Mouse (Mus musculus) limb, embryonic 15.5 days (tissue): ENCODE data around the gene Gm7534. TPM values are rescaled to one million over a fixed set of nuclear protein-coding genes. Genes with fewer than 3 reads are reported as not detected.

Source experiments
- ATAC-seq: fragments of 200-750 bp; cut with Nextera tagmentation; 2 replicates; pipeline ENCODE4 v1.8.0; 2017; ENCODE audit warnings: low read depth, moderate TSS enrichment; ENCODE audit not compliant: insufficient number of reproducible peaks, low FRiP score, low TSS enrichment
- H3K27ac ChIP-seq: fragments of 300-500 bp; sonication (generic); 2 replicates; pipeline ENCODE4 v1.5.1; 2015; ENCODE audit warnings: moderate library complexity, mild to moderate bottlenecking, inconsistent platforms
- H3K27me3 ChIP-seq: fragments of 300-500 bp; sonication (generic); 2 replicates; pipeline ENCODE4 v1.6.1; 2015; ENCODE audit warnings: inconsistent platforms
- H3K36me3 ChIP-seq: fragments of 300-500 bp; sonication (generic); 2 replicates; pipeline ENCODE4 v1.6.1; 2015; ENCODE audit warnings: inconsistent platforms
- H3K4me1 ChIP-seq: fragments of 300-500 bp; sonication (generic); 2 replicates; pipeline ENCODE4 v1.6.1; 2015; ENCODE audit warnings: inconsistent platforms
- H3K4me2 ChIP-seq: fragments of 300-500 bp; sonication (generic); 2 replicates; pipeline ENCODE4 v1.6.1; 2015; ENCODE audit warnings: mild to moderate bottlenecking, inconsistent platforms
- H3K4me3 ChIP-seq: fragments of 300-500 bp; sonication (generic); 2 replicates; pipeline ENCODE4 v1.5.1; 2015; ENCODE audit warnings: mild to moderate bottlenecking, inconsistent platforms
- H3K9ac ChIP-seq: fragments of 300-500 bp; sonication (generic); 2 replicates; pipeline ENCODE4 v1.6.1; 2015; ENCODE audit warnings: inconsistent platforms
- H3K9me3 ChIP-seq: fragments of 300-500 bp; sonication (generic); 2 replicates; pipeline ENCODE4 v1.6.1; 2016; ENCODE audit warnings: inconsistent platforms
- WGBS: fragments of 180-500 bp; shearing (Covaris S2); methylation state at CpG from one replicate; pipeline ENCODE4 v1.1.7; 2015; 5-methylcytosine and 5-hydroxymethylcytosine counted together
- polyA plus RNA-seq: library from polyadenylated mRNA; unstranded; fragments of >200 nt; fragmentation: Nextera tagmentation; extraction: Ambion mirVana; gene quantifications from 2 replicates; pipeline ENCODE4 v1.2.1, GENCODE M21; 2015

Gm7534 gene
- polyA plus RNA-seq, 1 experiment from 2014 or later = not detected

- H3K9me3 ChIP-seq = no peaks in the 10 kb centered on the region
- no peak overlapping the region for H3K27ac ChIP-seq
- peak overlapping the region; percentile 35 for H3K4me3 ChIP-seq
- no peak overlapping the region for H3K9ac ChIP-seq
- peak overlapping the region; percentile 50 for H3K4me2 ChIP-seq
- H3K4me1 ChIP-seq = peaks cover 17% of the 10 kb centered on the region
- no peaks in the 10 kb centered on the region for H3K36me3 ChIP-seq
- no peak for ATAC-seq
- WGBS = 13% methylated on average over 10 of the region's 10 CpGs
- peaks cover 17% of the 10 kb centered on the region for H3K27me3 ChIP-seq
These were observed 35.9 kb upstream of the Gm7534 start for GRCm38 (mm10) chr4:134238686-134239085.

- no peak for ATAC-seq
- peak within 1 kb of the TSS; percentile 50 for H3K4me2 ChIP-seq
- H3K27me3 ChIP-seq = peaks cover 17% of the 10 kb centered on the region
- 2% methylated on average over 18 of the region's 18 CpGs for WGBS
- H3K36me3 ChIP-seq = no peaks in the 10 kb centered on the region
- H3K27ac ChIP-seq = peak within 1 kb of the TSS; percentile 17; the same call in 1 of the 2 replicates
- H3K9ac ChIP-seq = 0 out of 2 replicates have a peak within 1 kb of the TSS, but pooled peaks have one; percentile 14
- peak within 1 kb of the TSS; percentile 35 for H3K4me3 ChIP-seq
- H3K4me1 ChIP-seq = peaks cover 17% of the 10 kb centered on the region
- H3K9me3 ChIP-seq = no peaks in the 10 kb centered on the region
These were observed 35.5 kb upstream of the Gm7534 start, which contains the start of gene Cnksr1 for GRCm38 (mm10) chr4:134238279-134238651. TSS of gene Cnksr1 (minus strand) at chr4:134238399.

GRCm38 (mm10) chr4:134237582-134238278, 34.9 kb upstream of the Gm7534 start:
- peaks cover 17% of the 10 kb centered on the region for H3K4me1 ChIP-seq
- peak overlapping the region; percentile 35 for H3K4me3 ChIP-seq
- H3K4me2 ChIP-seq = peak overlapping the region; percentile 50
- peak overlapping the region; percentile 17; the same call in 1 of the 2 replicates for H3K27ac ChIP-seq
- peak; percentile 53; the same call in 1 of the 2 replicates for ATAC-seq
- no peaks in the 10 kb centered on the region for H3K9me3 ChIP-seq
- H3K36me3 ChIP-seq = no peaks in the 10 kb centered on the region
- H3K27me3 ChIP-seq = peaks cover 17% of the 10 kb centered on the region
- 13% methylated on average over 19 of the region's 19 CpGs for WGBS
- 0 out of 2 replicates have a peak overlapping the region, but pooled peaks have one; percentile 14 for H3K9ac ChIP-seq

GRCm38 (mm10) chr4:134234876-134235275, 32.1 kb upstream of the Gm7534 start:
- Histone ChIP-seq H3K4me3 (no peak overlapping the region), H3K27me3 (peaks cover 17% of the 10 kb centered on the region), H3K4me2 (no peak overlapping the region), H3K9me3 (no peaks in the 10 kb centered on the region), H3K27ac (no peak overlapping the region), H3K9ac (no peak overlapping the region), H3K36me3 (no peaks in the 10 kb centered on the region), H3K4me1 (peaks cover 17% of the 10 kb centered on the region)
- 77% methylated on average over 5 of the region's 5 CpGs for WGBS
- no peak for ATAC-seq

- Histone ChIP-seq H3K36me3 (no peaks in the 10 kb centered on the region), H3K27me3 (no peaks in the 10 kb centered on the region), H3K4me1 (no peaks in the 10 kb centered on the region), H3K9ac (no peak overlapping the region), H3K9me3 (no peaks in the 10 kb centered on the region), H3K27ac (no peak overlapping the region), H3K4me2 (no peak overlapping the region), H3K4me3 (no peak overlapping the region)
- no peak for ATAC-seq
- 32% methylated on average over 8 of the region's 8 CpGs for WGBS
These were observed 27.6 kb upstream of the Gm7534 start for GRCm38 (mm10) chr4:134230431-134230830.

GRCm38 (mm10) chr4:134227194-134227593, 24.4 kb upstream of the Gm7534 start, which contains the start of gene Catsper4:
TSS of gene Catsper4 (minus strand) at chr4:134227383.
- no peak for ATAC-seq
- Histone ChIP-seq H3K36me3 (no peaks in the 10 kb centered on the region), H3K9ac (no peak within 1 kb of the TSS), H3K27me3 (no peaks in the 10 kb centered on the region), H3K4me3 (no peak within 1 kb of the TSS), H3K27ac (no peak within 1 kb of the TSS), H3K9me3 (no peaks in the 10 kb centered on the region), H3K4me2 (no peak within 1 kb of the TSS), H3K4me1 (no peaks in the 10 kb centered on the region)
- 73% methylated on average over 8 of the region's 8 CpGs for WGBS

- Histone ChIP-seq H3K4me2 (no peak overlapping the region), H3K9me3 (no peaks in the 10 kb centered on the region), H3K4me3 (no peak overlapping the region), H3K27me3 (no peaks in the 10 kb centered on the region), H3K36me3 (no peaks in the 10 kb centered on the region), H3K4me1 (no peaks in the 10 kb centered on the region), H3K9ac (no peak overlapping the region), H3K27ac (no peak overlapping the region)
- ATAC-seq = peak; percentile 61; the same call in 1 of the 2 replicates
- 60% methylated on average over 11 of the region's 11 CpGs for WGBS
These were observed 20.2 kb upstream of the Gm7534 start for GRCm38 (mm10) chr4:134222793-134223600.

- no peaks in the 10 kb centered on the region for H3K9me3 ChIP-seq
- H3K27ac ChIP-seq = no peak overlapping the region
- H3K9ac ChIP-seq = no peak overlapping the region
- no peak for ATAC-seq
- H3K4me2 ChIP-seq = no peak overlapping the region
- H3K4me3 ChIP-seq = no peak overlapping the region
- H3K4me1 ChIP-seq = no peaks in the 10 kb centered on the region
- no peaks in the 10 kb centered on the region for H3K36me3 ChIP-seq
- H3K27me3 ChIP-seq = no peaks in the 10 kb centered on the region
- WGBS = 56% methylated on average over 6 of the region's 6 CpGs
These were observed 3.8 kb upstream of the Gm7534 start for GRCm38 (mm10) chr4:134206488-134207053.

- Histone ChIP-seq H3K4me1 (no peaks in the 10 kb centered on the region), H3K9me3 (no peaks in the 10 kb centered on the region), H3K4me2 (no peak overlapping the region), H3K27me3 (no peaks in the 10 kb centered on the region), H3K9ac (no peak overlapping the region), H3K4me3 (no peak overlapping the region), H3K27ac (no peak overlapping the region), H3K36me3 (no peaks in the 10 kb centered on the region)
- WGBS = 82% methylated on average over 17 of the region's 17 CpGs
- no peak for ATAC-seq
These were observed 614 bp upstream of the Gm7534 start for GRCm38 (mm10) chr4:134203340-134203896.

- Histone ChIP-seq H3K4me1 (no peaks in the 10 kb centered on the region), H3K9ac (no peak overlapping the region), H3K4me3 (no peak overlapping the region), H3K9me3 (no peaks in the 10 kb centered on the region), H3K36me3 (no peaks in the 10 kb centered on the region), H3K27me3 (no peaks in the 10 kb centered on the region), H3K27ac (no peak overlapping the region), H3K4me2 (no peak overlapping the region)
- ATAC-seq = no peak
- WGBS = 74% methylated on average over 2 of the region's 2 CpGs
These were observed 3.4 kb downstream of the Gm7534 start for GRCm38 (mm10) chr4:134199371-134199770.

- Histone ChIP-seq H3K4me2 (peak overlapping the region; percentile 87), H3K9ac (peak overlapping the region; percentile 71), H3K9me3 (no peaks in the 10 kb centered on the region), H3K4me3 (peak overlapping the region; percentile 72), H3K4me1 (peaks cover 10% of the 10 kb centered on the region), H3K36me3 (no peaks in the 10 kb centered on the region), H3K27me3 (no peaks in the 10 kb centered on the region), H3K27ac (peak overlapping the region; percentile 85)
- ATAC-seq = no peak
- WGBS = under 1% methylated on average over 22 of the region's 22 CpGs
These were observed 16.5 kb downstream of the Gm7534 start for GRCm38 (mm10) chr4:134186268-134186667.
